Mouse (Mus musculus) liver (tissue): Measurements from ENCODE around the gene Fcer1a.
"Not testable (repeated sequence)": the region's sequence is repeated elsewhere in the genome, so short reads cannot be mapped to it uniquely, and the experiment has no call there.

Experiments
- DNase-seq: peaks from one replicate; pipeline ENCODE4 v3.0.0-alpha.2; 2020; ENCODE audit warnings: mixed read lengths

Fcer1a gene

DNA sequence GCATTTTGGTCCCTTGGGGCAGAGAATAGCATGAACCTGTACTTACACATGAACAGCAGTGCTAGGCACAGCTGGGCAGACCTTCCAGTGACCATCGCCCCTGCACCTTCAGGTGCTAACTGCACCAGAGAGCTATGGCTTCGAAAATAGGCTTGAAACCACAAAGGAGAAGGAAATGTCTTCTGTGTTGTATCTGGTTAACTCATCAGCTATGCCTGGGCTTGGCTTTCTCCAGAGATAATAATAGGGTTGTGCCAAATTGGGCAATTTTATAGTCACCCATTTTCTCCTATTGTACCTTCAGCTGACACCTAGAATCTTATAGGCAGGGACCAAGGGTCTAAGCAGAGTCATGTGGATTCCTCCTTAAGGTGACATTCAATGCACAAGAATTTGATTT, at the start of gene Fcer1a:
Gene Fcer1a, minus strand, starts transcription at position 134 of the 400 bp plus-strand sequence.
- no peak for DNase-seq

DNA sequence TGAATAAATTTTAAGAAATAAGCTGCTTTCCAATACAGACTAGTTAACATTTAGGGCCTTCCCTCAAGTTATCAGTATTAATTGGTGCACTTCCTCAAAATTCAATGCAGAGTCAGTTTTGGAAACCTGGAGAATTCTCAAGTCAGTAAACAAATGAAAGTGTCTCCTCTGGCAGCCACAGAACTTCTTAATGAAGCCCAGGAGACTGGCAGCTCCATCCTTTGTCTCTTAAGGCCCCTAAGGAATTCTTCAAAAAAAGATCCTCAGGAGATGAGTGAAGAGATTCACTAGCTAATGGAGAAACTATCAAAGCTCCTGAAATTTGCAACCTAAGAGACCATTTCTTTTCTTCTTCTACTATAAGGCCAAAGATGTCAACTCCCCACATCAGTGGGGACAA, 38.7 kb upstream of the Fcer1a start, which contains the start of gene Olfr418:
Gene Olfr418, plus strand, starts transcription at position 301 of the 400 bp plus-strand sequence.
- DNase-seq, result no peak

GRCm38 (mm10) chr1:173249888-173250287, 22.9 kb upstream of the Fcer1a start:
- DNase-seq, result no peak

GRCm38 (mm10) chr1:173237004-173237403, 10.0 kb upstream of the Fcer1a start:
- DNase-seq, result not testable (repeated sequence)

DNA sequence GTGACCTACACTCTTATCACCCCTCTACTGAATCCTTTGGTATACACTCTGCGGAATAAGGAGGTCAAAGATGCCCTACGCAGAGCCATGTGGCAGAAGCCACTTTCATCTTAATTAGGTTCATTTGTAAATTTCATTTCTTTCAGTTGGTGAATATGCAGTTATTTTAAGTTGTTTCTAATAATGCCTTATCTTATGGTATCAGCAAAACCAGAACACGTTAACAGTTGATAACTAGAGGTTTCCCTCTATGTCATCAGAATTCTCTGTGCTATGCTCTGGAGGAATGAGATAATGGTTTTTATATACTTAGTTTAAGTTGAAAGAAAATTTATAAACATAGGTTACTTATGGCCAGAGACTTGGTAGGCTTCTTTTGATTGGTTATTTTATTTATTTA, 10.5 kb downstream of the Fcer1a start:
- no peak for DNase-seq

GRCm38 (mm10) chr1:173212092-173212491, 14.9 kb downstream of the Fcer1a start, which contains the start of gene Olfr1404:
TSS of gene Olfr1404 (plus strand) at chr1:173212392.
- DNase-seq, result no peak

GRCm38 (mm10) chr1:173197508-173197907, 29.5 kb downstream of the Fcer1a start, which contains the start of gene Olfr218:
TSS of gene Olfr218 (plus strand) at chr1:173197808.
- no peak for DNase-seq

DNA sequence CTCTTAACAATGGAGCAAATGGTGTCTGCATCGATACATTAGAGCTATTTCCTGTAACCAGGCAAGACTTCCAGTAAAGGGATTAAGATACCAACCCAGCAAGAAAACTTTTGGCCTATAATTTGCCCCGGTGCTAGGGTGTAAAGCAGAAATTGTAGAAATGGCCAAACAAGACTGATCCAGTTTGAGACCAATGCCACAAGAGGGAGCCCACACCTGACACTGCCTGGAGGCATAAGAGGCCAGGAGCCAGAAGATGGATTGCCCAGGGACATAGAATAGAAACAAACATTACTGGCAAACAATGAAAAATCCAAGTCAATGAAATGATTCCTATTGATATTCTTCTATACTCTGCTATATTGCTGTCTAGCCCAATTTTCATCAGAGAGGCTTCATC, 30.7 kb downstream of the Fcer1a start:
- no peak for DNase-seq

DNA sequence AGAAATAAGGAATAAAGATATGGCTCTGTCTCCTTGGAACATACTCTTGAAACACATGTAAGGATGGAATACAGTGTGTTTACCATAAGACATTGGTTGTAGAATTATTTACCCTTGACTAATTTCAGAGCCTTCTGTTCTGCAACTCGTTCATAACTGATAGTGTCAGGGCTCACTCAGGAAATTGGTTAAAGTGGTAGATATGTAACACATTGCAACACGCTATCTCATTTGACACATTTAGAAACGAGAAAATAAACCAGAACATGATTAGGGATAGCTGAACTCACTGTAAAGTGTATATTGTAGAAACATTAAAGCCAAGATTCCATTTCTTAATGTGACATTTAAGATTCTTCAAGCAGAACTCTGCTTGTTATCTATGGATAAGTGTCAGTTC, 35.0 kb downstream of the Fcer1a start:
- no peak for DNase-seq

GRCm38 (mm10) chr1:173190540-173190939, 36.5 kb downstream of the Fcer1a start, which contains the start of gene Olfr1406:
TSS of gene Olfr1406 (minus strand) at chr1:173190640.
- no peak for DNase-seq

DNA sequence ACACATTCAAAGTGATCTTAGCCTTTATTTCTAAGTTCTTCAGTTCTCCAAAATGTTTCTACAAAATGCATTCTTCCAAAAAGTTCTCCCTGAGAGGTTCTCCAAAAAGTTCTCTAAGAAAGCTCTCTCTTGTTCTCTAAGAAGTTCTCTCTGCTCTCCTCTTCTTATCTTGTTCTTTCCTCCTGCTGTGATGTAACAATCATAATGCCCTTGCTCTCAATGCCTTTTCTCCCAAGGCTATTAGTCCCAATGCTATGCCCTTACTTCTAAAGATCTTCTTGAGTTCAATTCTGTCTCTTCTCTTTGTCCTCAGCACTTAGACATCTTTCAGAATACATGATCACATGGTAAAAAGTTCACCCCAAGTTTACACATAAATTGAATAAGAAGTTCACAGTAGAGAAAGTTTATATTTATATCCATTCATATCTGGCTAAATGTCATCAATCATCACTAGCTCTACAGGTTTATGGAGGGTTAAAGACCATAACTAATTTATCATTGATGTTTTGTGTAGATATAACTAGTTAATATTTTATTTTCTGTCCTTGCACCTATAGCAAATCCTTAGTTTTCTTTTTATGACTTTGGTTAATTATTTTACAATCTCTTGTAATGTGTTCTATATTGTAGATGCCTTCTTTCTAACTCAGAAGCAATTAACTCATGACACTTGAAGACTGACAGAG, 52.7 kb downstream of the Fcer1a start:
- no peak for DNase-seq
